Mouse (Mus musculus): ENCODE measurements around the gene Adgrd1. TPM values are rescaled to one million over a fixed set of nuclear protein-coding genes. Genes with fewer than 3 reads are reported as not detected.

Gene Adgrd1
- polyA plus RNA-seq, 1 experiment from 2014 or later = 2.4 TPM

DNA sequence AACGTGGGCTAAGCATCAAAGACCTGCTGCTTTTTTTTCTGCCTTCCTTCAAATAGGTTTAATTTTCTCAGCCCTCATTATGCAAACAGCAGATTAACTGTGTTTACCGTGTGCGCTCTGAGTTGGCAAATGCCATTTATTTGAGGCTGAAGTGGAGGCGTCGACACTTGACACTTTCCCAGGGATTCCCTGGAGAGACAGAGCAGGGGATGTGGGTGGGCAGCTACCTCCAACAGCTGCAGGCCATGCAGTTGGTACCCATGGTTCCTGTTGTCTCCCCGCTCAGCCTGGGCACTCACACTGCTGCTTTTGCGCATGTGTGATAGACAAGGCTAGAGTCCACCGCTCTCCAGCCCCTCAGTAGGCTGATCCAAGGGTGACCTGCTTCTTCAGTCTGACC, 86.0 kb downstream of the Adgrd1 start:
- WGBS = 37% methylated on average over 8 of the region's 8 CpGs

GRCm38 (mm10) chr5:129186260-129186659, 89.7 kb downstream of the Adgrd1 start:
- ATAC-seq (ENCODE audit: insufficient number of reproducible peaks, low FRiP score, low TSS enrichment, low read depth) = no peak
- Histone ChIP-seq H3K27ac (no peak overlapping the region), H3K36me3 (no peaks in the 10 kb centered on the region), H3K4me3 (no peak overlapping the region), H3K9ac (no peak overlapping the region), H3K9me3 (no peaks in the 10 kb centered on the region), H3K4me1 (0 out of 2 replicates have a peak, but pooled peaks cover 6% of the 10 kb centered on the region), H3K27me3 (0 out of 2 replicates have a peak, but pooled peaks cover 9% of the 10 kb centered on the region), H3K4me2 (no peak overlapping the region)
- WGBS = 0% methylated on average over 2 of the region's 2 CpGs

More for the DNA sequence above, 86.0 kb downstream of the Adgrd1 start:
- Histone ChIP-seq H3K9me3 (no peaks in the 10 kb centered on the region), H3K4me2 (no peak overlapping the region), H3K27ac (no peak overlapping the region), H3K4me1 (peaks cover 4% of the 10 kb centered on the region; the same call in 1 of the 2 replicates), H3K9ac (no peak overlapping the region), H3K4me3 (no peak overlapping the region), H3K27me3 (peaks cover 21% of the 10 kb centered on the region; the same call in 1 of the 2 replicates), H3K36me3 (no peaks in the 10 kb centered on the region)
- ATAC-seq (ENCODE audit: insufficient number of reproducible peaks, low FRiP score, low TSS enrichment, low read depth) = no peak

GRCm38 (mm10) chr5:129186926-129187325, 90.4 kb downstream of the Adgrd1 start:
- 76% methylated on average over 7 of the region's 7 CpGs for WGBS
- no peak overlapping the region for H3K9ac ChIP-seq
- ATAC-seq (ENCODE audit: insufficient number of reproducible peaks, low FRiP score, low TSS enrichment, low read depth) = no peak

GRCm38 (mm10) chr5:129189071-129189470, 92.5 kb downstream of the Adgrd1 start:
- Histone ChIP-seq H3K9ac (no peak overlapping the region), H3K27me3 (no peaks in the 10 kb centered on the region), H3K9me3 (no peaks in the 10 kb centered on the region), H3K4me3 (no peak overlapping the region), H3K4me1 (0 out of 2 replicates have a peak, but pooled peaks cover 9% of the 10 kb centered on the region), H3K4me2 (no peak overlapping the region), H3K27ac (no peak overlapping the region), H3K36me3 (no peaks in the 10 kb centered on the region)
- ATAC-seq (ENCODE audit: insufficient number of reproducible peaks, low FRiP score, low TSS enrichment, low read depth) = no peak
- 66% methylated on average over 6 of the region's 6 CpGs for WGBS

More at GRCm38 (mm10) chr5:129186926-129187325, 90.4 kb downstream of the Adgrd1 start:
- Histone ChIP-seq H3K4me3 (no peak overlapping the region), H3K27ac (no peak overlapping the region), H3K4me2 (no peak overlapping the region), H3K27me3 (0 out of 2 replicates have a peak, but pooled peaks cover 4% of the 10 kb centered on the region), H3K4me1 (0 out of 2 replicates have a peak, but pooled peaks cover 6% of the 10 kb centered on the region), H3K36me3 (no peaks in the 10 kb centered on the region), H3K9me3 (no peaks in the 10 kb centered on the region)

- Histone ChIP-seq H3K36me3 (no peaks in the 10 kb centered on the region), H3K4me3 (no peak overlapping the region), H3K4me1 (0 out of 2 replicates have a peak, but pooled peaks cover 9% of the 10 kb centered on the region), H3K9me3 (no peaks in the 10 kb centered on the region), H3K27me3 (no peaks in the 10 kb centered on the region), H3K9ac (no peak overlapping the region), H3K4me2 (no peak overlapping the region), H3K27ac (no peak overlapping the region)
- ATAC-seq (ENCODE audit: insufficient number of reproducible peaks, low FRiP score, low TSS enrichment, low read depth) = no peak
- WGBS = 69% methylated on average over 7 of the region's 7 CpGs
These were observed 93.5 kb downstream of the Adgrd1 start for GRCm38 (mm10) chr5:129190077-129190476.

DNA sequence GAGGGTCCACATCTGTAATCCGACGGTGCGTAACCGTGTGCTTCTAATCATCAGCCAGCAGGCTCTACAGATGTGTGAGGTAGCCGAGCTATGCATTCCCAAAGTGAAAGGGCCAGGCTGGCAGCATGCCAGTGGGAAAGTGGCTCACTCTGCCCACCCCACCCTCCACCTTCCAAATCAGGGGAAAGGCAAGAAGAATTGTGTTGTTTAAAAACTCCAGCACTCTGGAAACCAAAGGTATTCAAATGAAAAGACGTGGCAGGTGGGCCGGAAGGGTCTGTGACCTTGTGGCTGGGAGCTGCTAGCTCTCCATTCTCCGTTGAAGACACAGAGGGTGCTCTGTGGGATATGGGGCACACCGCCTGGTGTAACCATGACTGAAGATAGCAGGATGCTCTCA, 100.0 kb downstream of the Adgrd1 start:
- ATAC-seq (ENCODE audit: insufficient number of reproducible peaks, low FRiP score, low TSS enrichment, low read depth) = 0 out of 2 replicates have a peak, but pooled peaks have one; percentile 49
- 37% methylated on average over 9 of the region's 9 CpGs for WGBS
- no peak overlapping the region for H3K4me3 ChIP-seq

GRCm38 (mm10) chr5:129196971-129197519, 100.5 kb downstream of the Adgrd1 start:
- Histone ChIP-seq H3K4me1 (0 out of 2 replicates have a peak, but pooled peaks cover 3% of the 10 kb centered on the region), H3K9me3 (no peaks in the 10 kb centered on the region), H3K27ac (no peak overlapping the region), H3K36me3 (no peaks in the 10 kb centered on the region), H3K4me3 (no peak overlapping the region), H3K27me3 (no peaks in the 10 kb centered on the region), H3K4me2 (no peak overlapping the region), H3K9ac (no peak overlapping the region)
- ATAC-seq (ENCODE audit: insufficient number of reproducible peaks, low FRiP score, low TSS enrichment, low read depth) = no peak
- 67% methylated on average over 9 of the region's 9 CpGs for WGBS

More for the DNA sequence above, 100.0 kb downstream of the Adgrd1 start:
- no peak overlapping the region for H3K4me2 ChIP-seq
- no peak overlapping the region for H3K9ac ChIP-seq
- H3K27ac ChIP-seq = no peak overlapping the region
- 0 out of 2 replicates have a peak, but pooled peaks cover 3% of the 10 kb centered on the region for H3K4me1 ChIP-seq
- no peaks in the 10 kb centered on the region for H3K36me3 ChIP-seq
- no peaks in the 10 kb centered on the region for H3K9me3 ChIP-seq
- no peaks in the 10 kb centered on the region for H3K27me3 ChIP-seq

- H3K27ac ChIP-seq = no peak overlapping the region
- H3K27me3 ChIP-seq = no peaks in the 10 kb centered on the region
- H3K9me3 ChIP-seq = no peaks in the 10 kb centered on the region
- no peak overlapping the region for H3K9ac ChIP-seq
- WGBS = 65% methylated on average over 3 of the region's 3 CpGs
- no peak overlapping the region for H3K4me3 ChIP-seq
- no peaks in the 10 kb centered on the region for H3K4me1 ChIP-seq
- ATAC-seq (ENCODE audit: insufficient number of reproducible peaks, low FRiP score, low TSS enrichment, low read depth) = no peak
- H3K4me2 ChIP-seq = no peak overlapping the region
- H3K36me3 ChIP-seq = no peaks in the 10 kb centered on the region
These were observed 103.6 kb downstream of the Adgrd1 start for GRCm38 (mm10) chr5:129200132-129200531.

GRCm38 (mm10) chr5:129208279-129208678, 111.7 kb downstream of the Adgrd1 start:
- Histone ChIP-seq H3K27me3 (0 out of 2 replicates have a peak, but pooled peaks cover 4% of the 10 kb centered on the region), H3K4me2 (no peak overlapping the region), H3K9ac (no peak overlapping the region), H3K27ac (no peak overlapping the region), H3K4me3 (no peak overlapping the region), H3K4me1 (no peaks in the 10 kb centered on the region), H3K9me3 (no peaks in the 10 kb centered on the region), H3K36me3 (no peaks in the 10 kb centered on the region)
- ATAC-seq (ENCODE audit: insufficient number of reproducible peaks, low FRiP score, low TSS enrichment, low read depth) = no peak

DNA sequence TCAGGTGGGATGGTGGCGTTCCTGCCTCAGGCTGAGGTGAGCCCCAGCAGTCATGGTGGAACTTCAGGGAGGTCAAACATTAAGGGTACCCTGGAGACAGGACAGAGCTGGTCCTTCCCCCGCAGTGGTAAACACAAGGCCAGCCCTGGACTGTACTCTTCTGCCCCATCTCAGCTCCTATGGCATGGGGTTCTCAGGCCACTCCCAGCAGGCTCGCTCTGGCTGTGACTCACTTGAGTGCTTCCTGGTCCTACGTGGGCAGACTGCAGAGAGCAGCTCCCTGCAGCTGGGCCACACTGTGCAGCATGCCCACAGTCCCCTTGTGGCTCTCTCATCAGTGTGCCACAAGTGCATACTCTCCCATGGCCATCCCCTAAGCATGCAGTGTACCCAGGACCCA, 112.3 kb downstream of the Adgrd1 start:
- Histone ChIP-seq H3K36me3 (no peaks in the 10 kb centered on the region), H3K9ac (no peak overlapping the region), H3K4me3 (no peak overlapping the region), H3K4me1 (no peaks in the 10 kb centered on the region), H3K9me3 (no peaks in the 10 kb centered on the region), H3K27ac (no peak overlapping the region), H3K27me3 (0 out of 2 replicates have a peak, but pooled peaks cover 4% of the 10 kb centered on the region), H3K4me2 (no peak overlapping the region)
- WGBS = 71% methylated on average over 4 of the region's 4 CpGs
- ATAC-seq (ENCODE audit: insufficient number of reproducible peaks, low FRiP score, low TSS enrichment, low read depth) = no peak

DNA sequence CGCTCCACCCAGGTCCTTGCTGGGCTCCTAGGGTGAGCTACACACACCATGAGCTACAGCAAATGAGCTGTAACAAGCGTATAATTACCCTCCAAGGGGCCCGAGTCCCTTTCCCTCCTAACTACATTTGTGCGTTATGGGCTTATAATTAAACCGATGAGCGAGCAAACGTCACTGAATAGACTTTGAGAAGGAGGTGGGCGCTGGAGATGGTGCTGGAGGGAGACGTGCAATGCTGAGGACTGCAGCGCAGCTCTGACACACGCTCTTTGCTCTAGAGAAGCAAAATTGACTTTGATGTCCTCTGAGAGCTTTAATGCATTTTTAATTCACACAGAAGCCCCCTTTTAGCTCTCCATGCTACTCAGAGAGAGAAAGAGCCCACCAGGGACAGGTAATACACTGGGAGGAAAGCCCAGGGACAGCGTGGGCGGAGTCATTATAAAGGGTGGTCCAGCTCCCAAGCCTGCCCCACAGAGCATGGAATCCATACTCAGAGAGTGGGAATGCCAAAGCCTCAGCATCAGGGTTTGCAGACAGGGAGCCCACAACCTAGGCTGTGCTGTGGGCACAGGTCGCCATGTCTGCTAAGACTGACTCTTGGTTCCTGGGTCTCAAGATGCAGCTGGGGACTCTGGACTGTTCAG, 115.0 kb downstream of the Adgrd1 start:
- H3K4me1 ChIP-seq = no peaks in the 10 kb centered on the region
- H3K4me2 ChIP-seq = no peak overlapping the region
- no peaks in the 10 kb centered on the region for H3K9me3 ChIP-seq
- 56% methylated on average over 14 of the region's 14 CpGs for WGBS
- no peak overlapping the region for H3K27ac ChIP-seq
- ATAC-seq (ENCODE audit: insufficient number of reproducible peaks, low FRiP score, low TSS enrichment, low read depth) = no peak
- no peak overlapping the region for H3K9ac ChIP-seq
- H3K27me3 ChIP-seq = 0 out of 2 replicates have a peak, but pooled peaks cover 4% of the 10 kb centered on the region
- no peaks in the 10 kb centered on the region for H3K36me3 ChIP-seq
- H3K4me3 ChIP-seq = no peak overlapping the region

- H3K9ac ChIP-seq = no peak overlapping the region
- no peaks in the 10 kb centered on the region for H3K9me3 ChIP-seq
- H3K27ac ChIP-seq = no peak overlapping the region
- no peaks in the 10 kb centered on the region for H3K36me3 ChIP-seq
- H3K4me3 ChIP-seq = no peak overlapping the region
- H3K4me2 ChIP-seq = no peak overlapping the region
- H3K4me1 ChIP-seq = peaks cover 6% of the 10 kb centered on the region
- WGBS = 46% methylated on average over 9 of the region's 9 CpGs
- 0 out of 2 replicates have a peak, but pooled peaks cover 4% of the 10 kb centered on the region for H3K27me3 ChIP-seq
- no peak for ATAC-seq (ENCODE audit: insufficient number of reproducible peaks, low FRiP score, low TSS enrichment, low read depth)
These were observed 117.5 kb downstream of the Adgrd1 start for GRCm38 (mm10) chr5:129214023-129214422.

Data from limb, embryonic 15.5 days (tissue).